Mouse (Mus musculus): ENCODE measurements around the gene Usp24. TPM values are rescaled to one million over a fixed set of nuclear protein-coding genes. Genes with fewer than 3 reads are reported as not detected.

Gene Usp24
- polyA plus RNA-seq (2015; fragmentation: Nextera tagmentation; extraction: Ambion mirVana), result 7.4 and 7.5 TPM in 2 replicates

DNA sequence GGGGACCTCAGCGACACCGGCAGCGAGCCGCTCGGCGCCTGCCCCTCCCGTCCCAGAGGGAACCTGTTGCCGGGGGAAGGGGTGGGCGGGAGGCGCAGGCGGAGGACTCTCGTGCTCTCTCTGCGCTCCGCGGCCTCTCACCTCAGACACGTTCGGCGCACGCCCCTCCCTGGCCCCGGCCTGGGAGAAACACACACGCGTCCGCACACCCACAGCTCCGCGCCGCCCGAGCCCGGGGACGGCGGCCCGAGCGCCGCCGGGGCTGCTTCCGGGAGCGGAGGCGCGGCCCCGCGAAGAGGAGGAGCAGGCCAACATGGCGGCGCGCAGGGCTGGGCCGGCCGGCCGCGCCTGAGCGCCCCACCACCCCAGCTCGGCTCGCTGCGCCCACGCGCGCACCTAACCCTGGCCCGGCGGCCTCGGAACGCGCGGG lies at the start of gene Usp24:
TSS of gene Usp24 (plus strand) at position 293 of the 430 bp plus-strand sequence.
- H3K9me3 ChIP-seq (replicated peaks), result no peaks in the 10 kb centered on the region
- peak within 1 kb of the TSS; percentile 95 for H3K9ac ChIP-seq
- peak within 1 kb of the TSS; percentile 94 for H3K4me3 ChIP-seq
- ATAC-seq, result peak; percentile 93
- peaks cover 43% of the 10 kb centered on the region for H3K4me1 ChIP-seq
- H3K27me3 ChIP-seq, result no peaks in the 10 kb centered on the region
- H3K27ac ChIP-seq, result peak within 1 kb of the TSS; percentile 92
- WGBS, result under 1% methylated on average over 46 of the region's 60 CpGs
- H3K36me3 ChIP-seq (ENCODE audit: poor library complexity, severe bottlenecking), result no peaks in the 10 kb centered on the region
- H3K4me2 ChIP-seq, result peak within 1 kb of the TSS; percentile 65

DNA sequence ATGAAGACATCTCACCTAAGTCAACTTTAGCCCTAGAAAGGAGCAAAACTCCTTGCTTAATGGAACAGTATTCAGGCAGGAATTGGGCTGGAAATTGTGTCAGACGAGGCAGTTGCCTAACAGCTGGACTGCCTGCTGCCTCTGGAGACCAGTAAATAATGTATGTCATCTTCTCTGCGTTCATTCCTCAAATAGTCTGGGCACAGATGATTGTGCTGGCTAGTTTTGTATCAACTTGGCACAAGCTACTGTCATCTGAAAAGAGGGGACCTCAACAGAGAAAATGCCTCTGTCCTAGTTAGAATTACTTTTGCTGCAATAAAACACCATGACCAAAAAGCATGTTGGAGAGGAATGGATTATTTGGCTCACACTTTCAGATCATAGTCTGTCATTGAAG lies 39.1 kb upstream of the Usp24 start:
- no peak for ATAC-seq
- Histone ChIP-seq H3K36me3 (ENCODE audit: poor library complexity, severe bottlenecking) (no peaks in the 10 kb centered on the region), H3K27ac (no peak overlapping the region), H3K27me3 (no peaks in the 10 kb centered on the region), H3K4me3 (no peak overlapping the region), H3K4me1 (peaks cover 9% of the 10 kb centered on the region), H3K9ac (no peak overlapping the region), H3K9me3 (replicated peaks) (no peaks in the 10 kb centered on the region), H3K4me2 (no peak overlapping the region)
- WGBS, result 78% methylated on average over 2 of the region's 2 CpGs

DNA sequence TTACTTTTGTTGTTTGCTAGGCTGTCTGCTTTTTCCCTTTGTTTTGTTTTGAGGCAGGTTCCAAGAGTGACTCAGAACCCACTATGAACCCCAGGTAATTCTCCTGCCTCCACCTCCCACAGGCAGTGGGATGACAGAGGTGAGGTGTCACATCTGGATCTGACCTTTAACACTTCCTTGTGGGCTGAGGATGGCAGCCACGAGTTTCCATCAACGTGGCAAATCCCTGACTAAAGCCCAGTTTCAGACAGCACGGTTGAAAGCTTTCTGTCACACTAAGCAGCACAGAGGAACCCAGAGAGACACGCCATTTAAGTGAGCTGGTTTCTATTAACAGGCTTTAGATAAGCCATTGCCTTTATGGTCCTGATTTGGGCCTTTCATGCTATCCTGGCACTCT lies 36.8 kb upstream of the Usp24 start:
- Histone ChIP-seq H3K9me3 (replicated peaks) (no peaks in the 10 kb centered on the region), H3K36me3 (ENCODE audit: poor library complexity, severe bottlenecking) (no peaks in the 10 kb centered on the region), H3K9ac (no peak overlapping the region), H3K4me2 (no peak overlapping the region), H3K27ac (no peak overlapping the region), H3K4me3 (no peak overlapping the region), H3K4me1 (peaks cover 15% of the 10 kb centered on the region), H3K27me3 (no peaks in the 10 kb centered on the region)
- ATAC-seq, result no peak
- WGBS, result 57% methylated on average over 4 of the region's 4 CpGs

- ATAC-seq, result no peak
- no peaks in the 10 kb centered on the region for H3K36me3 ChIP-seq (ENCODE audit: poor library complexity, severe bottlenecking)
- WGBS, result 62% methylated on average over 2 of the region's 2 CpGs
These were observed 34.9 kb upstream of the Usp24 start for GRCm38 (mm10) chr4:106281128-106281491.

GRCm38 (mm10) chr4:106281492-106282122 lies 34.4 kb upstream of the Usp24 start:
- ATAC-seq, result peak; percentile 61; the same call in 1 of the 2 replicates
- Histone ChIP-seq H3K4me2 (no peak overlapping the region), H3K9me3 (replicated peaks) (no peaks in the 10 kb centered on the region), H3K36me3 (ENCODE audit: poor library complexity, severe bottlenecking) (no peaks in the 10 kb centered on the region), H3K9ac (no peak overlapping the region), H3K4me1 (peaks cover 15% of the 10 kb centered on the region), H3K4me3 (no peak overlapping the region), H3K27me3 (no peaks in the 10 kb centered on the region), H3K27ac (peak overlapping the region; percentile 32; the same call in 1 of the 2 replicates)
- WGBS, result 54% methylated on average over 8 of the region's 8 CpGs

More at GRCm38 (mm10) chr4:106281128-106281491, 34.9 kb upstream of the Usp24 start:
- H3K4me2 ChIP-seq, result no peak overlapping the region
- H3K9ac ChIP-seq, result no peak overlapping the region
- H3K4me1 ChIP-seq, result peaks cover 15% of the 10 kb centered on the region
- H3K27me3 ChIP-seq, result no peaks in the 10 kb centered on the region
- peak overlapping the region; percentile 32; the same call in 1 of the 2 replicates for H3K27ac ChIP-seq
- no peaks in the 10 kb centered on the region for H3K9me3 ChIP-seq (replicated peaks)
- no peak overlapping the region for H3K4me3 ChIP-seq

GRCm38 (mm10) chr4:106282123-106282510 lies 33.9 kb upstream of the Usp24 start:
- no peak for ATAC-seq
- H3K27ac ChIP-seq, result peak overlapping the region; percentile 19; the same call in 1 of the 2 replicates
- H3K9ac ChIP-seq, result no peak overlapping the region
- H3K27me3 ChIP-seq, result no peaks in the 10 kb centered on the region
- H3K4me1 ChIP-seq, result peaks cover 15% of the 10 kb centered on the region
- WGBS, result 89% methylated on average over 3 of the region's 3 CpGs
- no peaks in the 10 kb centered on the region for H3K9me3 ChIP-seq (replicated peaks)
- H3K36me3 ChIP-seq (ENCODE audit: poor library complexity, severe bottlenecking), result no peaks in the 10 kb centered on the region
- H3K4me2 ChIP-seq, result no peak overlapping the region
- H3K4me3 ChIP-seq, result no peak overlapping the region

- H3K36me3 ChIP-seq (ENCODE audit: poor library complexity, severe bottlenecking), result no peaks in the 10 kb centered on the region
- H3K9me3 ChIP-seq (replicated peaks), result no peaks in the 10 kb centered on the region
- ATAC-seq, result no peak
- H3K4me3 ChIP-seq, result no peak overlapping the region
- 85% methylated on average over 4 of the region's 4 CpGs for WGBS
- H3K27me3 ChIP-seq, result no peaks in the 10 kb centered on the region
- no peak overlapping the region for H3K9ac ChIP-seq
- H3K4me1 ChIP-seq, result peaks cover 4% of the 10 kb centered on the region; the same call in 1 of the 2 replicates
- no peak overlapping the region for H3K27ac ChIP-seq
- H3K4me2 ChIP-seq, result no peak overlapping the region
These were observed 28.9 kb upstream of the Usp24 start for GRCm38 (mm10) chr4:106286958-106287743.

- H3K9ac ChIP-seq, result no peak overlapping the region
- H3K4me1 ChIP-seq, result no peaks in the 10 kb centered on the region
- H3K27me3 ChIP-seq, result no peaks in the 10 kb centered on the region
- no peak overlapping the region for H3K4me3 ChIP-seq
- 88% methylated on average over 2 of the region's 2 CpGs for WGBS
- H3K27ac ChIP-seq, result no peak overlapping the region
- H3K9me3 ChIP-seq (replicated peaks), result no peaks in the 10 kb centered on the region
- no peak overlapping the region for H3K4me2 ChIP-seq
- H3K36me3 ChIP-seq (ENCODE audit: poor library complexity, severe bottlenecking), result no peaks in the 10 kb centered on the region
- ATAC-seq, result no peak
These were observed 25.8 kb upstream of the Usp24 start for GRCm38 (mm10) chr4:106290201-106290600.

- no peaks in the 10 kb centered on the region for H3K36me3 ChIP-seq (ENCODE audit: poor library complexity, severe bottlenecking)
- no peak overlapping the region for H3K9ac ChIP-seq
- ATAC-seq, result no peak
- no peak overlapping the region for H3K4me3 ChIP-seq
- H3K4me2 ChIP-seq, result no peak overlapping the region
- H3K9me3 ChIP-seq (replicated peaks), result no peaks in the 10 kb centered on the region
- H3K27me3 ChIP-seq, result no peaks in the 10 kb centered on the region
- 85% methylated on average over 4 of the region's 4 CpGs for WGBS
- no peaks in the 10 kb centered on the region for H3K4me1 ChIP-seq
- H3K27ac ChIP-seq, result no peak overlapping the region
These were observed 23.2 kb upstream of the Usp24 start for GRCm38 (mm10) chr4:106292823-106293222.

GRCm38 (mm10) chr4:106293378-106294090 lies 22.5 kb upstream of the Usp24 start:
- Histone ChIP-seq H3K9me3 (replicated peaks) (no peaks in the 10 kb centered on the region), H3K27ac (no peak overlapping the region), H3K4me3 (no peak overlapping the region), H3K4me2 (no peak overlapping the region), H3K27me3 (no peaks in the 10 kb centered on the region), H3K36me3 (ENCODE audit: poor library complexity, severe bottlenecking) (no peaks in the 10 kb centered on the region), H3K9ac (no peak overlapping the region), H3K4me1 (no peaks in the 10 kb centered on the region)
- no peak for ATAC-seq
- 87% methylated on average over 6 of the region's 6 CpGs for WGBS

- no peak overlapping the region for H3K27ac ChIP-seq
- H3K9ac ChIP-seq, result no peak overlapping the region
- 74% methylated on average over 4 of the region's 4 CpGs for WGBS
- no peak overlapping the region for H3K4me3 ChIP-seq
- ATAC-seq, result no peak
- no peaks in the 10 kb centered on the region for H3K9me3 ChIP-seq (replicated peaks)
- no peaks in the 10 kb centered on the region for H3K27me3 ChIP-seq
- H3K4me1 ChIP-seq, result no peaks in the 10 kb centered on the region
- no peaks in the 10 kb centered on the region for H3K36me3 ChIP-seq (ENCODE audit: poor library complexity, severe bottlenecking)
- no peak overlapping the region for H3K4me2 ChIP-seq
These were observed 20.3 kb upstream of the Usp24 start for GRCm38 (mm10) chr4:106295696-106296095.

Measured in forebrain, embryonic 13.5 days (tissue).